22 mouse cellular contexts compared by ENCODE assay signal in the genomic region with DNA sequence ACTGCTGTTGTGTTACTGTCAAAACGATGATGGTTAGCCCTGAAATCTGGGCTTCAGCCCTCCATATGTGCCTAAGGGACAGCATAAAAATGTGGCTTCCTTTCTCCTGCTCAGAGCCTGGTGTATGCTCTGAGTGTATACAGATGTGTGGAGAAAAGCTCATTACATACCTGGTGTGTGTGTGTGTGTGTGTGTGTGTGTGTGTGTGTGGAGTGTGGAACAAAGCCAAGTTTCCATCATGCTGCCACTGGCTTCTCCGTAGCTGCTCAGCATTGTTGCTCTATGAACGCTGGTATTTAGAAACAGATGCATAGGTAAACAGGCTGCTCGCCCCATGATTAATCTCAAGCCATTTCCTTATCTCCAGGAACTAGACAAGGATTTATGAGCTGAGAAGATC. TPM values are rescaled to one million over a fixed set of nuclear protein-coding genes. Genes with fewer than 3 reads are reported as not detected.
DNase-seq lines count a peak whose midpoint lies in the region; ATAC-seq lines count a peak whose summit lies in the region.
"Had no signal": no experiment of that assay in that cellular context is flagged by ENCODE, and none has a peak within 500 bp of the region (broad histone marks: within the 10 kb centered on the region; RNA-seq: fewer than 3 reads in every experiment).

No protein-coding gene starts in this region.

- H3K36me3 ChIP-seq in hindbrain, embryonic 14.5 days (replicated peaks; ENCODE audit: control insufficient read depth, insufficient read depth), result peaks cover 17% of the 10 kb centered on the region; the same call in 1 of the 2 replicates
- H3K36me3 ChIP-seq in hindbrain, embryonic 11.5 days (ENCODE audit: control insufficient read depth, insufficient read depth, low read length), result peaks cover 2% of the 10 kb centered on the region; the same call in 1 of the 2 replicates
- peaks cover 68% of the 10 kb centered on the region for H3K36me3 ChIP-seq in embryonic facial prominence, embryonic 13.5 days
- H3K36me3 ChIP-seq in limb, embryonic 15.5 days, result peaks cover 44% of the 10 kb centered on the region
- H3K36me3 ChIP-seq: G1E had no signal

- no peak overlapping the region for H3K9ac ChIP-seq in hindbrain, embryonic 14.5 days
- H3K9ac ChIP-seq in hindbrain, embryonic 11.5 days (ENCODE audit: low read depth, low read length), result no peak overlapping the region
- no peak overlapping the region for H3K9ac ChIP-seq in embryonic facial prominence, embryonic 13.5 days
- H3K9ac ChIP-seq in limb, embryonic 15.5 days, result no peak overlapping the region
- H3K9ac ChIP-seq: heart, embryonic 12.5 days; liver, embryonic 13.5 days; midbrain, embryonic 13.5 days had no signal

- no peaks in the 10 kb centered on the region for H3K27me3 ChIP-seq in hindbrain, embryonic 14.5 days (ENCODE audit: control insufficient read depth, insufficient read depth, low read length)
- H3K27me3 ChIP-seq in hindbrain, embryonic 11.5 days (ENCODE audit: control insufficient read depth, insufficient read depth, low read length), result no peaks in the 10 kb centered on the region
- H3K27me3 ChIP-seq in embryonic facial prominence, embryonic 13.5 days, result no peaks in the 10 kb centered on the region
- peaks cover 6% of the 10 kb centered on the region; the same call in 1 of the 2 replicates for H3K27me3 ChIP-seq in limb, embryonic 15.5 days
- H3K27me3 ChIP-seq: CH12.LX; heart, embryonic 12.5 days; liver, embryonic 13.5 days; midbrain, embryonic 13.5 days had no signal

- no peak for DNase-seq in hindbrain, embryonic 14.5 days (ENCODE audit: low spot score)
- DNase-seq in hindbrain, embryonic 11.5 days (ENCODE audit: low spot score), result no peak
- peak; percentile 38 for DNase-seq in CD4-positive helper T cell, adult 2 months (ENCODE audit: low read depth, low spot score)
- DNase-seq in lung, postnatal 25 days (ENCODE audit: low spot score), result no peak
- DNase-seq in layer of hippocampus, postnatal 14 days (ENCODE audit: low spot score in 2 of 2), result no peak
- DNase-seq: adrenal gland, adult 2 months; cerebellum, adult 11-12 months; cerebellum, postnatal 10 days; heart, postnatal 14 days; kidney, adult 18-20 months; left cerebral cortex, postnatal 4 days; liver, embryonic 13.5 days; lung, adult 2 months; lung, postnatal 14 days had no signal

- H3K27ac ChIP-seq in hindbrain, embryonic 14.5 days, result 0 out of 2 replicates have a peak overlapping the region, but pooled peaks have one; percentile 57
- no peak overlapping the region for H3K27ac ChIP-seq in hindbrain, embryonic 11.5 days (ENCODE audit: low read depth, low read length)
- H3K27ac ChIP-seq in embryonic facial prominence, embryonic 13.5 days, result peak overlapping the region; percentile 57
- 0 out of 2 replicates have a peak overlapping the region, but pooled peaks have one; percentile 22 for H3K27ac ChIP-seq in limb, embryonic 15.5 days
- H3K27ac ChIP-seq: kidney, postnatal 0 days; liver, embryonic 13.5 days; midbrain, embryonic 13.5 days had no signal

- H3K4me1 ChIP-seq in hindbrain, embryonic 14.5 days (replicated peaks; ENCODE audit: control insufficient read depth, insufficient read depth, low read length), result peaks cover 17% of the 10 kb centered on the region
- H3K4me1 ChIP-seq in hindbrain, embryonic 11.5 days (replicated peaks; ENCODE audit: control insufficient read depth, insufficient read depth, low read length), result no peaks in the 10 kb centered on the region
- H3K4me1 ChIP-seq in embryonic facial prominence, embryonic 13.5 days, result peaks cover 36% of the 10 kb centered on the region
- H3K4me1 ChIP-seq in limb, embryonic 15.5 days, result peaks cover 36% of the 10 kb centered on the region

- ATAC-seq in hindbrain, embryonic 14.5 days (ENCODE audit: low FRiP score), result peak; percentile 53
- ATAC-seq in hindbrain, embryonic 11.5 days (ENCODE audit: low FRiP score), result no peak
- ATAC-seq in embryonic facial prominence, embryonic 13.5 days (ENCODE audit: insufficient number of reproducible peaks, insufficient read depth, low FRiP score, low TSS enrichment, low read depth), result no peak
- ATAC-seq in limb, embryonic 15.5 days (ENCODE audit: insufficient number of reproducible peaks, low FRiP score, low TSS enrichment, low read depth), result no peak
- ATAC-seq: forebrain, embryonic 14.5 days; midbrain, embryonic 13.5 days had no signal

- 53% methylated on average over 4 of the region's 4 CpGs for WGBS in hindbrain, embryonic 14.5 days
- 86% methylated on average over 4 of the region's 4 CpGs for WGBS in hindbrain, embryonic 11.5 days
- 58% methylated on average over 4 of the region's 4 CpGs for WGBS in embryonic facial prominence, embryonic 13.5 days
- WGBS in limb, embryonic 15.5 days, result 38% methylated on average over 4 of the region's 4 CpGs

- H3K4me3 ChIP-seq in hindbrain, embryonic 14.5 days (replicated peaks; ENCODE audit: low read length), result no peak overlapping the region
- no peak overlapping the region for H3K4me3 ChIP-seq in hindbrain, embryonic 11.5 days (ENCODE audit: low read depth, low read length)
- no peak overlapping the region for H3K4me3 ChIP-seq in embryonic facial prominence, embryonic 13.5 days
- H3K4me3 ChIP-seq in limb, embryonic 15.5 days, result no peak overlapping the region
- H3K4me3 ChIP-seq: heart, embryonic 12.5 days; liver, embryonic 13.5 days; midbrain, embryonic 13.5 days had no signal

- no peaks in the 10 kb centered on the region for H3K9me3 ChIP-seq in hindbrain, embryonic 14.5 days (ENCODE audit: control insufficient read depth, low read length)
- H3K9me3 ChIP-seq in hindbrain, embryonic 11.5 days (ENCODE audit: control insufficient read depth, low read length), result no peaks in the 10 kb centered on the region
- H3K9me3 ChIP-seq in embryonic facial prominence, embryonic 13.5 days, result no peaks in the 10 kb centered on the region
- no peaks in the 10 kb centered on the region for H3K9me3 ChIP-seq in limb, embryonic 15.5 days
- H3K9me3 ChIP-seq: G1E; heart, embryonic 12.5 days; liver, embryonic 13.5 days; midbrain, embryonic 13.5 days had no signal

- no peak overlapping the region for H3K4me2 ChIP-seq in hindbrain, embryonic 14.5 days (replicated peaks)
- no peak overlapping the region for H3K4me2 ChIP-seq in hindbrain, embryonic 11.5 days (replicated peaks; ENCODE audit: low read depth, low read length)
- H3K4me2 ChIP-seq in embryonic facial prominence, embryonic 13.5 days, result no peak overlapping the region
- no peak overlapping the region for H3K4me2 ChIP-seq in limb, embryonic 15.5 days
- H3K4me2 ChIP-seq: heart, embryonic 12.5 days; liver, embryonic 13.5 days; midbrain, embryonic 13.5 days had no signal

RNA-seq across cellular contexts. Expression of a gene that starts 57.2 kb away (rescaled TPM):
- polyA plus RNA-seq in hindbrain, embryonic 14.5 days (2014; fragmentation: Nextera tagmentation; extraction: Ambion mirVana), result 17.6 and 18.3 TPM in 2 replicates
- 21.5 and 22.7 TPM in 2 replicates for polyA plus RNA-seq in hindbrain, embryonic 11.5 days (2014; fragmentation: Nextera tagmentation; extraction: Ambion mirVana)
- polyA plus RNA-seq in embryonic facial prominence, embryonic 13.5 days (2015; fragmentation: Nextera tagmentation; extraction: Ambion mirVana), result 28.8 and 29.9 TPM in 2 replicates
- polyA plus RNA-seq in limb, embryonic 15.5 days (2015; fragmentation: Nextera tagmentation; extraction: Ambion mirVana), result 23.9 and 25.2 TPM in 2 replicates
- total RNA-seq in layer of hippocampus, postnatal 14 days (2021), result 10 to 100 TPM; 39.9 to 41.1 TPM
